Mouse (Mus musculus) liver, embryonic 13.5 days (tissue): ENCODE results near the gene Rnd3. TPM values are rescaled to one million over a fixed set of nuclear protein-coding genes. Genes with fewer than 3 reads are reported as not detected.
A peak's percentile ranks its signal among the peaks of the same experiment; 100 is the strongest.

Experiments
- ATAC-seq: fragments of 200-750 bp; cut with Nextera tagmentation; 2 replicates; pipeline ENCODE4 v1.8.0; 2017; ENCODE audit warnings: low read depth, mild to moderate bottlenecking, moderate number of reproducible peaks, moderate library complexity
- DNase-seq: peaks from one replicate; pipeline ENCODE4 v3.0.0; 2022
- H3K27ac ChIP-seq: fragments of 300-500 bp; sonication (generic); 2 replicates; pipeline ENCODE4 v1.5.1; 2015; ENCODE audit warnings: moderate library complexity, mild to moderate bottlenecking, inconsistent platforms
- H3K27me3 ChIP-seq: fragments of 300-500 bp; sonication (generic); 2 replicates; pipeline ENCODE4 v1.6.1; 2015; ENCODE audit warnings: mild to moderate bottlenecking, inconsistent platforms
- H3K36me3 ChIP-seq: fragments of 300-500 bp; sonication (generic); 2 replicates; pipeline ENCODE4 v1.6.1; 2015; ENCODE audit warnings: mild to moderate bottlenecking, inconsistent platforms
- H3K4me1 ChIP-seq: fragments of 300-500 bp; sonication (generic); replicated peaks from 2 replicates; pipeline ENCODE4 v1.6.1; 2015; ENCODE audit warnings: inconsistent platforms
- H3K4me2 ChIP-seq: fragments of 300-500 bp; sonication (generic); 2 replicates; pipeline ENCODE4 v1.6.1; 2015; ENCODE audit warnings: inconsistent platforms, mild to moderate bottlenecking, moderate library complexity
- H3K4me3 ChIP-seq: fragments of 300-500 bp; sonication (generic); replicated peaks from 2 replicates; pipeline ENCODE4 v1.5.1; 2015; ENCODE audit warnings: mild to moderate bottlenecking, inconsistent platforms
- H3K9ac ChIP-seq: fragments of 300-500 bp; sonication (generic); 2 replicates; pipeline ENCODE4 v1.6.1; 2015; ENCODE audit warnings: mild to moderate bottlenecking, inconsistent platforms
- H3K9me3 ChIP-seq: fragments of 300-500 bp; sonication (generic); replicated peaks from 2 replicates; pipeline ENCODE4 v1.6.1; 2016; ENCODE audit warnings: inconsistent platforms
- WGBS: fragments of 180-500 bp; shearing (Covaris S2); methylation state at CpG from one replicate; pipeline ENCODE4 v1.1.7; 2015; ENCODE audit not compliant: insufficient replicate concordance; 5-methylcytosine and 5-hydroxymethylcytosine counted together
- polyA plus RNA-seq: library from polyadenylated mRNA; unstranded; fragments of >200 nt; fragmentation: Nextera tagmentation; extraction: Ambion mirVana; gene quantifications from 2 replicates; pipeline ENCODE4 v1.2.1, GENCODE M21; 2015

Rnd3 gene
- polyA plus RNA-seq, 1 experiment from 2014 or later = 11.4 TPM

- peaks cover 11% of the 10 kb centered on the region for H3K4me1 ChIP-seq
- H3K36me3 ChIP-seq = no peaks in the 10 kb centered on the region
- ATAC-seq (peak; percentile 46), DNase-seq (peak; percentile 9)
- H3K27ac ChIP-seq = peak overlapping the region; percentile 61
- H3K27me3 ChIP-seq = peaks cover 36% of the 10 kb centered on the region
- H3K4me3 ChIP-seq = peak overlapping the region; percentile 65
- peak overlapping the region; percentile 61 for H3K4me2 ChIP-seq
- under 1% methylated on average over 18 of the region's 18 CpGs for WGBS
- peak overlapping the region; percentile 73 for H3K9ac ChIP-seq
- H3K9me3 ChIP-seq = no peaks in the 10 kb centered on the region
Measured at GRCm38 (mm10) chr2:51146871-51147317, 2.0 kb downstream of the Rnd3 start.

- Histone ChIP-seq H3K9me3 (no peaks in the 10 kb centered on the region), H3K36me3 (no peaks in the 10 kb centered on the region), H3K9ac (peak overlapping the region; percentile 73; the same call in 1 of the 2 replicates), H3K4me3 (peak overlapping the region; percentile 65), H3K4me2 (peak overlapping the region; percentile 61), H3K27me3 (peaks cover 36% of the 10 kb centered on the region), H3K27ac (no peak overlapping the region), H3K4me1 (peaks cover 11% of the 10 kb centered on the region)
- ATAC-seq (no peak), DNase-seq (no peak)
- 31% methylated on average over 7 of the region's 7 CpGs for WGBS
Measured at GRCm38 (mm10) chr2:51145838-51146470, 3.0 kb downstream of the Rnd3 start.

- Histone ChIP-seq H3K4me2 (peak overlapping the region; percentile 42), H3K4me3 (0 out of 2 replicates have a peak overlapping the region, but pooled peaks have one; percentile 10), H3K9ac (no peak overlapping the region), H3K9me3 (no peaks in the 10 kb centered on the region), H3K4me1 (peaks cover 11% of the 10 kb centered on the region), H3K36me3 (no peaks in the 10 kb centered on the region), H3K27ac (no peak overlapping the region; the same call in 1 of the 2 replicates), H3K27me3 (peaks cover 36% of the 10 kb centered on the region)
- 30% methylated on average over 6 of the region's 6 CpGs for WGBS
- DNase-seq = no peak
- no peak for ATAC-seq
Measured at GRCm38 (mm10) chr2:51144380-51145120, 4.4 kb downstream of the Rnd3 start.

GRCm38 (mm10) chr2:51142422-51142821 is 6.5 kb downstream of the Rnd3 start:
- Histone ChIP-seq H3K4me1 (peaks cover 11% of the 10 kb centered on the region), H3K4me2 (peak overlapping the region; percentile 21; the same call in 1 of the 2 replicates), H3K27me3 (peaks cover 18% of the 10 kb centered on the region), H3K4me3 (no peak overlapping the region), H3K9me3 (no peaks in the 10 kb centered on the region), H3K36me3 (no peaks in the 10 kb centered on the region), H3K27ac (peak overlapping the region; percentile 47), H3K9ac (no peak overlapping the region)
- WGBS = 19% methylated on average over 1 of the region's 1 CpGs
- no peak for DNase-seq
- no peak for ATAC-seq

GRCm38 (mm10) chr2:51141345-51141744 is 7.6 kb downstream of the Rnd3 start:
- H3K9me3 ChIP-seq = no peaks in the 10 kb centered on the region
- H3K27ac ChIP-seq = peak overlapping the region; percentile 70
- H3K36me3 ChIP-seq = 0 out of 2 replicates have a peak, but pooled peaks cover 1% of the 10 kb centered on the region
- DNase-seq (no peak), ATAC-seq (no peak)
- peak overlapping the region; percentile 43 for H3K4me2 ChIP-seq
- H3K4me1 ChIP-seq = peaks cover 11% of the 10 kb centered on the region
- 42% methylated on average over 3 of the region's 3 CpGs for WGBS
- H3K9ac ChIP-seq = no peak overlapping the region
- peaks cover 8% of the 10 kb centered on the region for H3K27me3 ChIP-seq
- H3K4me3 ChIP-seq = 0 out of 2 replicates have a peak overlapping the region, but pooled peaks have one; percentile 14

- 34% methylated on average over 8 of the region's 8 CpGs for WGBS
- Histone ChIP-seq H3K9me3 (no peaks in the 10 kb centered on the region), H3K9ac (no peak overlapping the region), H3K27ac (peak overlapping the region; percentile 70), H3K4me3 (no peak overlapping the region; the same call in 1 of the 2 replicates), H3K4me1 (peaks cover 11% of the 10 kb centered on the region), H3K36me3 (0 out of 2 replicates have a peak, but pooled peaks cover 6% of the 10 kb centered on the region), H3K27me3 (no peaks in the 10 kb centered on the region), H3K4me2 (peak overlapping the region; percentile 43)
- no peak for ATAC-seq
- DNase-seq = no peak
Measured at GRCm38 (mm10) chr2:51140486-51140885, 8.4 kb downstream of the Rnd3 start.

GRCm38 (mm10) chr2:51139912-51140446 is 8.9 kb downstream of the Rnd3 start:
- Histone ChIP-seq H3K27ac (peak overlapping the region; percentile 47; the same call in 1 of the 2 replicates), H3K4me2 (no peak overlapping the region), H3K4me3 (no peak overlapping the region), H3K36me3 (0 out of 2 replicates have a peak, but pooled peaks cover 6% of the 10 kb centered on the region), H3K9me3 (no peaks in the 10 kb centered on the region), H3K4me1 (peaks cover 11% of the 10 kb centered on the region), H3K27me3 (no peaks in the 10 kb centered on the region), H3K9ac (no peak overlapping the region)
- WGBS = 38% methylated on average over 6 of the region's 6 CpGs
- DNase-seq (no peak), ATAC-seq (no peak)

GRCm38 (mm10) chr2:51139218-51139911 is 9.5 kb downstream of the Rnd3 start:
- Histone ChIP-seq H3K9ac (no peak overlapping the region), H3K4me1 (peaks cover 7% of the 10 kb centered on the region), H3K9me3 (no peaks in the 10 kb centered on the region), H3K27me3 (no peaks in the 10 kb centered on the region), H3K36me3 (0 out of 2 replicates have a peak, but pooled peaks cover 8% of the 10 kb centered on the region), H3K27ac (peak overlapping the region; percentile 76), H3K4me2 (peak overlapping the region; percentile 33), H3K4me3 (no peak overlapping the region)
- WGBS = 48% methylated on average over 5 of the region's 5 CpGs
- ATAC-seq (peak; percentile 57), DNase-seq (no peak)

GRCm38 (mm10) chr2:51137726-51138125 is 11.2 kb downstream of the Rnd3 start:
- ATAC-seq (peak; percentile 19; the same call in 1 of the 2 replicates), DNase-seq (no peak)
- Histone ChIP-seq H3K27ac (no peak overlapping the region; the same call in 1 of the 2 replicates), H3K36me3 (peaks cover 18% of the 10 kb centered on the region), H3K9me3 (no peaks in the 10 kb centered on the region), H3K4me3 (no peak overlapping the region), H3K27me3 (no peaks in the 10 kb centered on the region), H3K4me1 (peaks cover 4% of the 10 kb centered on the region), H3K4me2 (no peak overlapping the region), H3K9ac (no peak overlapping the region)
- 41% methylated on average over 4 of the region's 4 CpGs for WGBS

- Histone ChIP-seq H3K4me1 (no peaks in the 10 kb centered on the region), H3K36me3 (peaks cover 31% of the 10 kb centered on the region), H3K27me3 (no peaks in the 10 kb centered on the region), H3K4me3 (no peak overlapping the region), H3K4me2 (no peak overlapping the region), H3K9me3 (no peaks in the 10 kb centered on the region), H3K27ac (no peak overlapping the region), H3K9ac (no peak overlapping the region)
- ATAC-seq = no peak
- WGBS = 84% methylated on average over 20 of the region's 20 CpGs
- no peak for DNase-seq
Measured at GRCm38 (mm10) chr2:51132181-51132580, 16.7 kb downstream of the Rnd3 start.

GRCm38 (mm10) chr2:51128090-51128489 is 20.8 kb downstream of the Rnd3 start:
- ATAC-seq (no peak), DNase-seq (no peak)
- Histone ChIP-seq H3K9me3 (no peaks in the 10 kb centered on the region), H3K4me2 (no peak overlapping the region), H3K9ac (no peak overlapping the region), H3K4me3 (no peak overlapping the region), H3K27me3 (no peaks in the 10 kb centered on the region), H3K36me3 (peaks cover 16% of the 10 kb centered on the region), H3K27ac (no peak overlapping the region), H3K4me1 (no peaks in the 10 kb centered on the region)
- 62% methylated on average over 4 of the region's 4 CpGs for WGBS
